Mouse (Mus musculus): ENCODE results near the gene Guca2b.

The Guca2b gene

DNA sequence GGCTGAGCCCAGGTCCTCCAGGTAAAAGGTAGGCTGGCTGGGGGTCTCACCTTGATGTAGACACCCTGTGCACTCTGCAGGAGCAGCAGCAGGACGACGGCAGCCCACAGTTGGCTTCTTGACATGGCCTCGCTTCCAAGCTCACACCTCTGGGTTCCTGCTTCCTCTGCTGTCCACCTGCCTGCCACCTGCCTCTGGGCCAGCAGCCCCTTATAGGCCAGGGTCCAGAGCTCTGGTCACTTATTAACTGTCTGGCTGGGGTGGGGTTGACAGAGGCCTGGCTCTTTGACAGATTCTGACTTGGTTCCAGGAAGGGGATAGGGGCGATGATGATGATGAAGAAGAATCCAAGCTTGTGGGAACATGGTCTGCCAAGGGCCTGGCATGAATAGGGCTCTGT lies at the start of gene Guca2b:
Guca2b (minus strand) TSS at position 224 of the 400 bp plus-strand sequence.
- DNase-seq, result peak; percentile 83

DNA sequence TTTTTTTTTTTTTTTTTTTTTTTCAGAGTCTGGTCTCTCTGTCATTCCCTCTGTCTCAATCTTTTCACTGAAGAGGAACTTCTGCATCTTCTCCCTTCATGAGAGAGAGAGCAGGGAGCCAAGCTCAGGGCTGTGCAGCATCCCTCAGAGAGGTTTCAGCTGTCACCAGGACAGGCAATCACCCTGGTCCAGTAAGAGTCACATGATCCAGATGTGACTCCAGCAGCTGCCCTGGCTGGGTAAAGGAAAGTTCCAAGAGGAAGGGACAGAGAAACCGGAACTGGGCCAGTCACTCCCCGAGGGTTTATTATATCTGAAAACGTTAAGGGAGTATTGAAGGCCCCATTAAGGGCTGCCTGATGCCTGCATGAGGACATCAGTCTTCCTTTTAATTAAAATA lies 49.0 kb upstream of the Guca2b start:
- DNase-seq, result peak; percentile 6

DNA sequence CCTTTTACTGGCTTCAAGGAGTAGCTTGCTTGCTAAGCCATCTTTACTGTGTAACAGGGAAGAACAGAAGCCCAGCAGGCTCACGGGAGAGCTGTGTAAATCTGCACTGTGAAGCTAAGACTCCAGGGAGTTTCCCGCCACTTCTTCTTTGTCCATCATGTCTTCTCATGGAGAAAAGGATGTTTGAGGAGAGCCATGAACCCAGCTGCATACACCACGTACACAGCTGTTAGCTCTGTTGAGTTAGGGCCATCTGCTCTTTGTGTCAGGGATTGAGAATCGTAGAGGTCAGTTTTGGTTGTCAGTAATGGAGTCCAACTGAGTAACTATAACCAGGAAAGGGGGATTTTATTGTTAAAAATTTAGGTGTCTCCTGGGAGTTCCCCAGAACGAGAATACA lies 48.6 kb upstream of the Guca2b start:
- no peak for DNase-seq

DNA sequence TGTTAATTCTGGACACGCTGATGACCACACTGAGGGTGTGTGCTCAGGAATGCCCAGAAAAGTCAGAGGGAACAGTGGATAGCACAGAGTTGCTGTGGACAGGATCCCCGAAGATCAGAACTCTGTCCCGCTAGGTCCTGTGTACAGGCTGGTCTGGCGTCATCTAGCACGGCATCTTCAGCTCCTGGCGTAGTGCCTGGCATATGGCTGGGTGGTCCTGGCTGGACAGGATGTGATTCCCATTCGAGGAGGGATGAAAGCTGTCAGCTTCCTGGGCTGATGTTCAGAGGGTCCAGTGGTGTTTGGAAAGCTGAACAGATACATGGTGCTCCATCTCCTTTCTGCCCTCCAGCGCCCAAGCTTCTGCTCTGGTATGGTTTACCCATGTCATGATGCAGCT lies 45.2 kb upstream of the Guca2b start:
- no peak for DNase-seq

DNA sequence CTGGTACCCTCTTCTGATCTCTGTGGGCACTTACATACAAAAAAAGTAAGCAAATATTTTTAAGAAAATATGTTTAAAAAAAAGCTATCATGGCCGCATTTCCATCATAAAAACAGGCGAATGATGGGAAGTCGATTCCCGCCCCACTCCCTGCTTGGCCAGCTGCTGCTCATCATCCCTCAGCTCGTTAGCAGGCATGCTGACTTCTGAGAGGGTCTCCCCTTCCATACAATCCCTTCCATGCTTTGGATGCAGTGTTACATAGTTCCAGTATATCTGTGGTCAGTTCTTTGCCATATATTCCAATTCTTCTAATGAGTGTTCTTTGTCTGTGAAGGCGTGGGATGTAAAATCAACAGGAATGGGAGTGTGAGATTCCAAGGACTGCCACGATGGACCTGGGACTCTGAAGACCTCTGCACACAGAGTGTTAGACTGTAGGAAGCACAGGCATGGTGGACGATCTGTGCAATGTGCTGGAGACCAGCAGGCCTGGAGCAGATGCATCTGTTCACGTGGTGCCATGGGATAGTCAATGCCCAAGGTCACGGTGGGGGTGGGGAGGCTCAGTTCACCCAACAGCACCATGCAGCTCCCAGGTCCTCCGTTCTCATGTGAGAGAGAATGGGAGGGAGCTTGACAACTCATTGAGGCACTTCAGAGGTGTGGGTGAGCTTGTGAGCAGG lies 42.7 kb upstream of the Guca2b start:
- no peak for DNase-seq

DNA sequence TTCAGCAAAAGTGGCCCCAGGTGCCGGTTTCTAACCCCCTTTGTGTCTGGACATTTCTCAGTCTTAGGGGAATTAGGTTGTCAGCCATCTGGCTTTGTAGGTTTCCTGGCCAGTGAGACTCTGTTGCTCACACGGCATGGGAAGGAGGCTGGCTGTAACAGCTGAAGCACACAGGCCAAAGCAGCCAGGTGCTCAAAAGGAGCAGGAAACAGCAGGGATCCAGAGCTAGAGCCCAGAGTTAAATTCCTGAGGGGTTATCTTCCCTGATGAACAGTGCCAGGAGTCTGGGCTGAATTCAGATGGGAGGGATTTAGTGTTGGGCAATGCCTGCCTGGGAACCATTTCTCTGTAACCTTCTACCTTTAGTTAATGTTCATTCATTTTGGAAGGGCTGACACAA lies 39.6 kb upstream of the Guca2b start:
- no peak for DNase-seq

DNA sequence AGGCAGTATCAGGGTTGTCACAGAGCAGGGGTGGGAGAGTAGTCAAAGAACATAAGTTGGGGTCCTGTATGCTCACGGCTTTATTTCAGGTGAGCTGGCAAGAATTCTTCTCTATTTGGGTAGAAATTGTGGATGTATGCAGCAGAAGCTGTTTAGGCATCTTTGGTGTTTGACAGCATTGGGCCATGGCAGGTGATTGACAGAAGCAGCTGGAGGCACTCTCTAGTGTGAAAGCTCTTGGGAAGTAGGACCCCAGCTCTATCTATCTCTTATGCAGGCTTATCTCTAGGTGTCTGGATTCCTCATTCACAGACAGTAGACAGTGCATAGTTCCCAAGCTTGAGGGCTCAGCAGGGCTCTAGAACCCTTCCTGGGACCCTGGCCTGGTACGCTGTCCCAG lies 27.0 kb upstream of the Guca2b start:
- DNase-seq, result no peak

DNA sequence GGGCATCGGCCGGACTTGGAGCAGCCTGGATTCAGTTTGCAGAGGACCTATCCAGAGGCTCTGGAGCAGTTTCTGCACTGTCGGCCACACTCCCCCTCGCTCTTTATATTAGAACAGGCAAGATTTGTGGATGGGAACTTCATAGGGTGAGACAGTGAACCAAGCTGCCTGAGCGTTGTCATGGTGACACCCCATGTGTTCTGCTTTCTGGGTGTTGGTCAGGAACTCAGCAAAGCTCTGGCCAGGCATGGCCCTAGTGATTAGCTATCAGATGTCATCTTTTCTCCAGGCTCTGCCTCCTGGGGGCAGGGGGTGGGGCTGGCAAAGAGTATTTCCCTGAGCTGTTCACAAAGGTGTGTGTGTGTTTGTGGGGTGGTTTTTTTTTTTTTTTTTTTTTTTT lies 23.8 kb upstream of the Guca2b start:
- no peak for DNase-seq

DNA sequence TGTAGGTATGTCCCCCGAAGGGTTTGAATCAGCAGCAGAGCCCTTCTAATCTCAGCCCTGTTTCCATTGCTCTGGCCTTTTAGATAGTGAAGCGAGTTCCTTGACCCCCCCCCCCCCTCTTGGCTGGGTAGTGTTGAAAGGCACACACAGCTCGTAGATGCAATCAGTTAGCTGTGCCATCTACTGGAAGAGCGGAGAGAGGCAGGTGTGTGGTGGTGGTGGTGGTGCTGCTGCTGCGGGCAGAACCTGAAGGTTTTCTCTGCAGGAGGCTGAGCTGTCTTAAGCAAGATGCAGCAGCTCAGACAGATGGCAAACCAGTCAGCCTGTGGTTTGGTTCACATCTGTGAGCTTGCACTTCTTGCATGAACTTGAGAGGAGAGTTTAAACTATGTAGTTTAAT lies 13.9 kb upstream of the Guca2b start:
- no peak for DNase-seq

DNA sequence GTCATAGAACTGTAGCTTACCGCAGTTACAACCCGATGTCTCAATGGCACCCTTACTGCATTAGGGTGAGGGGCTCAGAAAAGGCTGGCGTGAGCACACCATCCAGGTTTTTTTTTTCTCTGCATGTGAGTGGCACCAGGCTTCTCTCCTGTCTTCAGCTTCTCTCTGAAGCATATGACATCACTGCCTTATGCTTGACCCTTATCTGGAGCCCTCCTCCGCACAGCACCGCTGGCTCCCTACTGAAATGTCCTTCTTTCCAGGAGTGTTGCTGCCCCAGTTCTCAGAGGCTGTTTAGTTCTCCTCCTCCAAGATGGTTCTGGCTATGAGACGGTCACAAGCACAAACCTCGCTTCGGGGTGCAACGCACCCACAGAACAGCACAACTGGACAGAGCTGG lies 12.4 kb upstream of the Guca2b start:
- DNase-seq, result no peak

DNA sequence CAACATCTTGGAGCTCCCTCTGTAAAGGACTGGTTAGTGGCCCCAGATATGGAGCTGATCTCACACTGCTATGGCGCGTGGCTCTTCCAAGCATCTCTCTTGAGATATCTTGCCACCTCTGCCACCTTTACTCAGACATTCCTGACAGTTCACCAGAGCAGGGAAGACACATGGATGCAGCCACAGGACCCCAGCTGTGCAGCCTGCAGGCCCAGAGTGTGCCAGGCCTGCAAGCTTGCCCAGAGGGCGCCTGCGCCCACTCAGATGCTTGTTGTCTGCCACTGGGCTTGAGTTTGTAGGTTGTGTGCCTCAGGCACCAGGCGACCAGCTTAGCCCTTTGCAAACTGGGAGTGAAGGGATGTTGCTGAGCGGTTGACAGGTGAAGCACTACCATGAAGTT lies 12.0 kb upstream of the Guca2b start:
- DNase-seq, result no peak

DNA sequence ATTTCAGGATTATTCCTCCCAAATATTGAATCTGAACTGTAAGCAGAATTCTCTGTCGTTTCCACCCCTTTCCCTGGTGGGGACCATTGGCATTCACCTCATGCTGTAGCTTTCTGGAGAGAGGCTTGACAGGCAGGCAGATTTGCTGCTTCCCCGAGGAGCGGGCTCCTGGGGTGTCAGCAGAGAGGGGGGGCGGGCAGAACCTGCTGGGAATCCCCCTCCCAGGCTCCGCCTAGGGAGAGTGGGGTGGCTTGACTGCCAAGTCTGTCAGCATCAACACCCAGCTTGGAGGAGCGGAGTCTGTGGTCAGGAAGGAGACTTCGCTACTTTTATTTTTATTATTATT lies 11.4 kb upstream of the Guca2b start:
- DNase-seq, result no peak

DNA sequence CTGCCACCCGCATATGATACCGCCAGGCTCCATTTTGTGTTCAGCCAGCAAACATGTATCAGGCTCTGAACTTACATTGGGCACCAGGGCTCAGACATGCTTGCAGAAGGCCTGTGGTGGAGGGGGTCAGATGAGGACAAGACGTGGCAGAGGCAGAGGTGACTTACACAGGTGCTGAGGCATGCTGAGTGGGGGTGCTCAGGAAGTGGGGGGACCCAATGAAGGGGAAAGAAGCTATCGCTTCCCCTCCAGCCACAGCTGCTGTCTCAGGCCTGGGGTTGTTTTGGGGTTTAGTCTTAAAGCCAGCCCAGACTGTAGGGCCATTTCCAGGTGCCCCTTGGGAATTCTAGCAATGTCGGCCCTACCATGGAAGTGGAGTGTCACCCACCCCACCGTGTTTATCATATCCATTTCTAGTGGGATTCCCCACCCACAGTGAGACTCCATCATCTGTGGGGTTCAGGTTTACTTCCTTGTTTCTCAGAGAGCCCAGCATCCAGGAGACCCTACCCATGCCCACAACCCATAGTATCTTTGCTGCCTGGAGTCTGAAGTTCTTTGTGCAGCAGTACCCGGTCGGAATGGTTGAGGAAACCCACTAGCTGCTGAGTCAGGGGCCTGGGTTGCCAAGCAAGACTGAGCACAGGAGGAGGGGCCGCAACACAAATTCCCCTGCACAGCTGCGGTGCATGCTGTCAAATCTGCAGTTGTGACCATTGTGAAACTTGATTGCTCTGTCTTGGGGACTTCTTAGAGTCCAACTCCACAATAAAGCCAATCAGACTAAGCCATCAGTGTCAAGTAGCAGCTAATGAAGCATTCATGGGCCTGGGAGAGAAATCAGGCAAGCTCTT lies 10.8 kb upstream of the Guca2b start:
- DNase-seq, result no peak

DNA sequence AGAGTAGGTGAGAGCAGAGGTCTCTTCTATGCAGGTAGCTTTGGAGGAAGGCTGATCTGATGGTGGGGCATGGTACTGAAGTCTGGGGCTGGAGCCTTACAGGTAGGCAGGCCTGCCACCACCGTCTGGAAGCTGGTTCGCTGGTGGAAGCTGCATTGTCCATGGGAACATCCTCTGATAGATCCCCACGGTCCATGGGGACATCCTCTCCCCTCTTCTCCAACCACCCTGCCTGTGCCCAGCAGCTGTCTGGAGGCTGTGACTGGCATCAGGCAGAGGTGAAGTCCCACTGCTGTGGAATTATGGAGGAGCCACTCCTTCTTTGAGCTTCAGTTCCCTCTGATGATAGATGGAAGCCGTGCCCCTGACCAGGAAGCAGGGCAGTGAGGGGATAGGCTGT lies 9.8 kb upstream of the Guca2b start:
- no peak for DNase-seq

DNA sequence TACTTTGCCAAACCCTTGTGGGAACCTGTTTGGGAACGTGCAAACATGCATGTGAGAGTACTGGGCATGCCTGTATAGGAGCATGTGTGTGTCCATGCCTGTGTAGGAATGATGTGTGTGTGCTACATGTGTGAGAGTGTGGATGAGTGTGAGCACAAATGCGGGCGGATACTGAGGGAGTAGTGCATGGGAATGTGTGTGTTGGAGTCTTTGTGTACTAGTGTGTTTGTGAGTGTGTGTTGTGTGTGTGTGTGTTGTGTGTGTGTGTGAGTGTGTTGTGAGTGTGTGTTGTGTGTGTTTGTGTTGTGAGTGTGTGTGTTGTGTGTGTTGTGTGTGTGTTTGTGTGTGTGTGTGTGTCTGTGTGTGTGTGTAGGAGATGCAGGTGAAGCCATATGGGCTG lies 9.4 kb upstream of the Guca2b start:
- DNase-seq, result no peak

DNA sequence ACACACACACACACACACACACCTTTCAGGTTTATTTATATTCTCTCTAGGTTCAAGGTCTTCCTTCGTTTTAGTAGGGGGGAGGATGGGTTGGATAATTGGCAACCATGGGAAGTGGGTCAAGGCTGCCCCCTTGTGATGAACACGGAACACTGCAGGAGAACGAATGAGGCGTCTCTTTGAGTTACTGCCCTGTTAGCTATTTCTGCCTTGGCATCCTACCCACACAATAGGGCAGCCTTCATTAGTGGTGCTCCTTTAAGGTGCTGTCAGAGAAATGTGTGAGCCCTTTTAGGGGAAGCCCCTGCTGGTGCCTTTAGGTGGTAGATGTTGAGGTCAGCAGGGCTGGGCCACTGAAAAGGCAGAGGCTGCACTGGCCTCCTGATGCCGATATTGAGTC lies 8.7 kb upstream of the Guca2b start:
- DNase-seq, result peak; percentile 61

DNA sequence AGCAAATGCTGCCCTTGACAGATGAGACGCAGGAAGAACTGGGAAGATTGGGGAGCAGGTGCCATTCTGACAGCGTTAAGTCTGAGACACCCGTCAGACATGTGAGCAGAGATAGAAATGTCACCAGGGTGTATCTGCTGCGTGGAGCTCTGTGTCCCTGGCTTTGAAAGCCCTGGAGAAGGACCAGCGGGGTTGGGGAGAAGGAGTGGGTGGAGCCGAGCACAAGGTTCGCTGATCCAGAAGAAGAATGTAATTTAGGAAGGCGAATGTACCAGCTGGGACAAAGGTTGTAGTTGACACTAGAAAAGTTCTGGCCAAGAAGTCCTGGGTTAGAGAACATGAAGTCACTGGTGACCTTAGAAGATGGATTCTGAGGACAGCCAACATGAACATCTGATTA lies 7.4 kb upstream of the Guca2b start:
- peak; percentile 86 for DNase-seq

DNA sequence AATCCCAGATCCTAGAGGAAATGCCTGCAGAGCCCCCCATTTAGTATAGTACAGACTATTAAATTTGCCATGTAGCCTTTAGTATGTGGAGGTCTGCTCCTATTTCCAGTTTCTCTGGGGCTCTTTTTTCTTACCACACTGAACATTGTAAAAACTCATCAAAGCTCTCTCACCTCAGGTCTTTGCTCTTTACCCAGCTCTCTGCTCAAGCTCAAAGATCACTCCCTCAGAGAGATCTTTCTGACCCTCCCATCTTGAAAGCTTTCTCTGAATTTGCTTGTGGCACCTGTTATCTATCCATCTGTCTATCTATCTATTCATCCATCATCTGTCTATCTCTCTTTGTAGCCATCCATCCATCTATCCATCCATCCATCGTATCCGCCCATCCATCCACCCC lies 6.4 kb upstream of the Guca2b start:
- DNase-seq, result peak; percentile 58

DNA sequence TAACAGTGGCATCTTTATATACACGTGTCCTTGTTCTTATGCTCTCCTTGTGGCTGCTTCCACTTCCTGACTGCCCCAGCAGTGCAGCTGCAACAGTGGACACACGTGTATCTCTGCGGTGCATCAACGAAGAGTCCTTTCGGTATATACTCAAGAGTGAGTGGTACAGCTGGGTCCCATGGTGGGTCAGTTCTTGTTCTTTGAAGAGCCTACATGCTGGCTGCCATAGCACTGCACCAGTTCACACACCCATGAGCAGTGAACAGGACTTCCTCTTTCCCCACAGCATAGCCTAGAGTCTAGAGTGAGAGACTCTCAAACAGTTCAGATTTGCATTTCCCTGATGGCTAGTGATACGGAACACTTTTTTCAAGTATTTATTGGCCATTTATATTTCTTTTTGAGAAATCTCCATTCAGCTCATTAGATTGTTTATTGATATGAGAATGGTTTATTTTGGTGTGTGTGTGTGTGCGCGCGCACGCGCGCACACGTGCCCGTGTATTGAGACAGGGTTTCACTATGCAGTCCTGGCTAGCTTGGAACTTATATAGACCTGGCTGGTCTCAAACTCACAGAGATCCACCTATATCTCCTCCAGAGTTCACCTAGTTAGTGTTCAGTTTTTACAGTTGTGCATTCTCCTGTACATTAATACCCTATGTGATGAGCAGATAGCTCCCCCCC lies 4.8 kb upstream of the Guca2b start:
- DNase-seq, result no peak

DNA sequence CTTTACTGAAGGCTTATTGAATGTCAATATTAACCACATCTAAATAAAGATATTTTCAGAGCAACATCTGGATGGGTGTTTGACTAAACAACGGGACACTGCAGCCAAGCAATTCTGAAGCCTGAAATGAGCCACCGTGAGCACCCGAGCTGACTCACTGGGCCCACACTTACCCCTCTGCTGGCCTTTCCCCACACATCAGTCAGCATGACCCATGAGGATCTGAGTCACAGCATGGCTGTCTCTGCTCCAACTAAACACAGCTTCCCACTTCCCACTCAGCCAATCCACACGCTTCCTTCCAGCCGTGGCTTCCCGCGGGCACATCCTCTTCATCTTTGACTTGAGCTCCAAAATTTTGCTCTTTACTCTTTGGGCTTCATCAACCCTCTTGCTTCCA lies 4.2 kb upstream of the Guca2b start:
- DNase-seq, result no peak

DNA sequence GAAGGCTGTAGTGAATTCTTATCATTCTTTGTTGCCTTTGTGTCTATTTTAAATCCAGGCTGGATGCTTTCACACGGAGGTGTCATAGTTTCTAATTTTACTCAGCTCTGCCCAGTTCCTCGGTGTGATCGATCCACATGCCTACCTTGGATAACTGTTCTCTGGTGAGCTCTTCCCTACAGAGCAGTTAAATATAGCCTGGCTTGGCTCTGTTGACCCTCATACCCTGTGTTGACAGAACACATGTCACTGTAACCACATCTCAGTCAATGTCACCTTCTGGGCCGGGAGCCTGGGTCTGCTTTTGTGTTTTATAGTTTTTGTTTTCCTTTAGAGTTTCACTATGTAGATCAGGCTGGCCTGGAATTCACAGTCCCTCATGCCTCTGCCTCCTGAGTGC lies 3.4 kb upstream of the Guca2b start:
- no peak for DNase-seq

DNA sequence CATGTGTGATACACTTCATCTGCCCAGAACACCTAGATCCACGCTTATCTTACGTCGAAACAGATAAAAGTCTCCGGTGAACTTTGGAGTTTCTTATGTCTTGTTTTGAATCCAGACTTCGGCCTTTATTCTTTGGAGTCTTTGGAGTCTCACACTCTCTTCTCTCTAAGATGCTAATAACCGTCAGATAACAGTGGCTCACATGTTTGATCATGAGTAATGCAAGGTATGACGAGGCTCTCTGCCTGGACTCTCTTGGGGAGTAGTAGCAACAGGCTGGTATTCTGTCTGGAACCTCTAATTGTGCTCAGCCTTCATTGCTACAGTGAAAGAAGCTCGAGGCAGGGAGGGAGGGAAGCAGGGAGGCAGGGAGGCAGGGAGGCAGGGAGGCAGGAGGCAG lies 1.3 kb upstream of the Guca2b start:
- no peak for DNase-seq

DNA sequence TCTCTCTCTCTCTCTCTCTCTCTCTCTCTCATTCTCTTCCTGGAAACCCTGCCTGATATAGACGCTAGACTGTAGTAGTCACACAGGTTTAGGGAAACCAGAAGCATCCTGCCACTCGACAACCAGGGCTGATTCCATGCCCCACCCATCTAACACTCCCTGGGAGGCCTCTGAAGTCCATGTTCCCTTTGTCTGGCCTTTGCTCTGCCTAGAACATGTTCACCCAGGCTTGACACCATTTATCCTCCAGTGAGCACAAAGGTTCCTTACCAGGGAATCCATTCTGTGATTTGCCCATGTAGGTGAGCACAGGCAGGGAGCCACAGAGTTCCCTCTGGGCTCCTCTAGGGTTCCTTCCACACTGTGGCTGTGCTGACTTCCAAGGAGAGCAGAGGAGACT lies 508 bp downstream of the Guca2b start:
- peak; percentile 92 for DNase-seq

DNA sequence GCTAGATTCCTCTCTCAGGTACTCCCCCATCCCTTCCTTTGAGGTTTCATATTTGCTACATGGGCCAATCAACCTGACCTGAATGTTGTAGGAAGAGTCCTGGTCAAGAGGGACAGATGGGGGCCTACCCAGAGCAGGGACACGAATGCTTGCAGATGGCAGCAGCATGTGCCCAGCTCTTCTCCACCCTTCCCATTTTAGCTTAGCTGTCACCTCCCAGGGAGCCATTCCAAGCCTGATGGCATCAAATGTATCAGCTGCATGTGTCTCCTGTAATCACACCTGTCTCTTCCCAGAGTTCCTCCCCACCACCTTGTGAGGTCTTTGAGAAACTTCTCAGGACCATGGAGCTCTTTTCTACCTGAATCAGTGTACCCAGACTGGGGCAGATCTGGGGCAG lies 1.7 kb downstream of the Guca2b start:
- no peak for DNase-seq

All from kidney, adult 9 months (tissue).